Mouse (Mus musculus): ENCODE measurements around the gene Sptbn2. TPM values are rescaled to one million over a fixed set of nuclear protein-coding genes. Genes with fewer than 3 reads are reported as not detected.

The Sptbn2 gene
- total and polyA plus RNA-seq, 2 experiments from 2014 or later: 0.04 to 0.05 TPM

- ATAC-seq (ENCODE audit: insufficient read depth, low read depth): no peak
- Histone ChIP-seq H3K4me2 (ENCODE audit: low read depth, low read length) (no peak overlapping the region), H3K9ac (replicated peaks; ENCODE audit: low read depth, low read length) (no peak overlapping the region), H3K9me3 (replicated peaks; ENCODE audit: control insufficient read depth, low read length) (no peaks in the 10 kb centered on the region), H3K27ac (ENCODE audit: low read depth) (peak overlapping the region; percentile 58; the same call in 1 of the 2 replicates), H3K27me3 (ENCODE audit: control insufficient read depth, insufficient read depth, low read length) (no peaks in the 10 kb centered on the region), H3K4me3 (ENCODE audit: low read depth, low read length) (no peak overlapping the region), H3K36me3 (replicated peaks; ENCODE audit: control insufficient read depth, insufficient read depth, low read length) (peaks cover 66% of the 10 kb centered on the region), H3K4me1 (ENCODE audit: control insufficient read depth, insufficient read depth) (peaks cover 25% of the 10 kb centered on the region)
- WGBS: 66% methylated on average over 7 of the region's 7 CpGs
- TF ChIP-seq CTCF (IDR thresholded peaks at IDR 0.05; ENCODE audit: low read depth) (no peak), EP300 (IDR thresholded peaks at IDR 0.05; ENCODE audit: low read depth) (no peak)
- DNase-seq (ENCODE audit: low spot score): no peak
Measured at GRCm38 (mm10) chr19:4785206-4785605, 74.2 kb downstream of the Sptbn2 start.

GRCm38 (mm10) chr19:4786313-4786712, 75.3 kb downstream of the Sptbn2 start:
- no peaks in the 10 kb centered on the region for H3K27me3 ChIP-seq (ENCODE audit: control insufficient read depth, insufficient read depth, low read length)
- no peak for ATAC-seq (ENCODE audit: insufficient read depth, low read depth)

GRCm38 (mm10) chr19:4793281-4793830, 82.4 kb downstream of the Sptbn2 start:
- peak; percentile 38 for DNase-seq (ENCODE audit: low spot score)
- no peaks in the 10 kb centered on the region for H3K27me3 ChIP-seq (ENCODE audit: control insufficient read depth, insufficient read depth, low read length)
- 0% methylated on average over 16 of the region's 16 CpGs for WGBS
- peaks cover 25% of the 10 kb centered on the region for H3K4me1 ChIP-seq (ENCODE audit: control insufficient read depth, insufficient read depth)
- peak overlapping the region; percentile 69 for H3K4me3 ChIP-seq (ENCODE audit: low read depth, low read length)
- no peaks in the 10 kb centered on the region for H3K9me3 ChIP-seq (replicated peaks; ENCODE audit: control insufficient read depth, low read length)
- peak overlapping the region; percentile 88 for H3K27ac ChIP-seq (ENCODE audit: low read depth)
- ATAC-seq (ENCODE audit: insufficient read depth, low read depth): peak; percentile 54; the same call in 1 of the 2 replicates
- no peak for TF ChIP-seq EP300 (IDR thresholded peaks at IDR 0.05; ENCODE audit: low read depth)
- no peak for TF ChIP-seq CTCF (IDR thresholded peaks at IDR 0.05; ENCODE audit: low read depth)
- H3K4me2 ChIP-seq (ENCODE audit: low read depth, low read length): peak overlapping the region; percentile 83
- H3K36me3 ChIP-seq (replicated peaks; ENCODE audit: control insufficient read depth, insufficient read depth, low read length): peaks cover 40% of the 10 kb centered on the region
- peak overlapping the region; percentile 77 for H3K9ac ChIP-seq (replicated peaks; ENCODE audit: low read depth, low read length)

More at GRCm38 (mm10) chr19:4786313-4786712, 75.3 kb downstream of the Sptbn2 start:
- H3K4me3 ChIP-seq (ENCODE audit: low read depth, low read length): no peak overlapping the region
- 93% methylated on average over 2 of the region's 2 CpGs for WGBS
- no peak overlapping the region for H3K27ac ChIP-seq (ENCODE audit: low read depth)
- no peak for TF ChIP-seq EP300 (IDR thresholded peaks at IDR 0.05; ENCODE audit: low read depth)
- TF ChIP-seq CTCF (IDR thresholded peaks at IDR 0.05; ENCODE audit: low read depth): no peak
- no peak overlapping the region for H3K9ac ChIP-seq (replicated peaks; ENCODE audit: low read depth, low read length)
- H3K36me3 ChIP-seq (replicated peaks; ENCODE audit: control insufficient read depth, insufficient read depth, low read length): peaks cover 73% of the 10 kb centered on the region
- no peak for DNase-seq (ENCODE audit: low spot score)
- no peaks in the 10 kb centered on the region for H3K9me3 ChIP-seq (replicated peaks; ENCODE audit: control insufficient read depth, low read length)
- peaks cover 22% of the 10 kb centered on the region for H3K4me1 ChIP-seq (ENCODE audit: control insufficient read depth, insufficient read depth)
- H3K4me2 ChIP-seq (ENCODE audit: low read depth, low read length): no peak overlapping the region

GRCm38 (mm10) chr19:4793831-4794422, 83.0 kb downstream of the Sptbn2 start, which contains the start of gene Rbm4:
Rbm4 (minus strand) TSS chr19:4793901.
- TF ChIP-seq CTCF (IDR thresholded peaks at IDR 0.05; ENCODE audit: low read depth) (no peak), EP300 (IDR thresholded peaks at IDR 0.05; ENCODE audit: low read depth) (no peak)
- peak within 1 kb of the TSS; percentile 83 for H3K4me2 ChIP-seq (ENCODE audit: low read depth, low read length)
- 0% methylated on average over 31 of the region's 31 CpGs for WGBS
- peak within 1 kb of the TSS; percentile 88 for H3K27ac ChIP-seq (ENCODE audit: low read depth)
- H3K4me1 ChIP-seq (ENCODE audit: control insufficient read depth, insufficient read depth): peaks cover 25% of the 10 kb centered on the region
- DNase-seq (ENCODE audit: low spot score): peak; percentile 99
- no peaks in the 10 kb centered on the region for H3K9me3 ChIP-seq (replicated peaks; ENCODE audit: control insufficient read depth, low read length)
- peak; percentile 98 for ATAC-seq (ENCODE audit: insufficient read depth, low read depth)
- peak within 1 kb of the TSS; percentile 77 for H3K9ac ChIP-seq (replicated peaks; ENCODE audit: low read depth, low read length)
- peak within 1 kb of the TSS; percentile 69 for H3K4me3 ChIP-seq (ENCODE audit: low read depth, low read length)
- H3K27me3 ChIP-seq (ENCODE audit: control insufficient read depth, insufficient read depth, low read length): no peaks in the 10 kb centered on the region
- H3K36me3 ChIP-seq (replicated peaks; ENCODE audit: control insufficient read depth, insufficient read depth, low read length): peaks cover 40% of the 10 kb centered on the region

GRCm38 (mm10) chr19:4795929-4796328, 85.0 kb downstream of the Sptbn2 start:
- H3K4me1 ChIP-seq (ENCODE audit: control insufficient read depth, insufficient read depth): peaks cover 18% of the 10 kb centered on the region
- TF ChIP-seq CTCF (IDR thresholded peaks at IDR 0.05; ENCODE audit: low read depth) (no peak), EP300 (IDR thresholded peaks at IDR 0.05; ENCODE audit: low read depth) (no peak)

More at GRCm38 (mm10) chr19:4795929-4796328, 85.0 kb downstream of the Sptbn2 start:
- Histone ChIP-seq H3K36me3 (replicated peaks; ENCODE audit: control insufficient read depth, insufficient read depth, low read length) (peaks cover 48% of the 10 kb centered on the region), H3K4me3 (ENCODE audit: low read depth, low read length) (no peak overlapping the region), H3K9ac (replicated peaks; ENCODE audit: low read depth, low read length) (no peak overlapping the region), H3K4me2 (ENCODE audit: low read depth, low read length) (no peak overlapping the region), H3K27ac (ENCODE audit: low read depth) (no peak overlapping the region), H3K9me3 (replicated peaks; ENCODE audit: control insufficient read depth, low read length) (no peaks in the 10 kb centered on the region), H3K27me3 (ENCODE audit: control insufficient read depth, insufficient read depth, low read length) (no peaks in the 10 kb centered on the region)
- ATAC-seq (ENCODE audit: insufficient read depth, low read depth) (no peak), DNase-seq (ENCODE audit: low spot score) (no peak)
- 83% methylated on average over 1 of the region's 1 CpGs for WGBS

All from heart, postnatal 0 days (tissue).